Mouse (Mus musculus) stomach, embryonic 15.5 days (tissue): ENCODE measurements at regions not wholly inside any gene's neighbourhood (a gene's known extent, or its start where the extent isn't known, plus 50 kb on each side); places are given as distances from the start of the nearest gene placed in this dataset.
A peak's percentile ranks its signal among the peaks of the same experiment; 100 is the strongest.

Experiments
- ATAC-seq: fragments of 200-750 bp; cut with Nextera tagmentation; 2 replicates; pipeline ENCODE4 v1.8.0; 2017; ENCODE audit warnings: low read depth, moderate number of reproducible peaks, moderate TSS enrichment; ENCODE audit not compliant: insufficient read depth, low FRiP score
- H3K27ac ChIP-seq: fragments of 300-500 bp; sonication (generic); 2 replicates; pipeline ENCODE4 v1.5.1; 2015; ENCODE audit warnings: mild to moderate bottlenecking, inconsistent platforms
- H3K27me3 ChIP-seq: fragments of 300-500 bp; sonication (generic); replicated peaks from 2 replicates; pipeline ENCODE4 v1.6.1; 2015; ENCODE audit warnings: inconsistent platforms
- H3K36me3 ChIP-seq: fragments of 300-500 bp; sonication (generic); 2 replicates; pipeline ENCODE4 v1.6.1; 2015; ENCODE audit warnings: inconsistent platforms
- H3K4me1 ChIP-seq: fragments of 300-500 bp; sonication (generic); 2 replicates; pipeline ENCODE4 v1.6.1; 2015; ENCODE audit warnings: inconsistent platforms
- H3K4me2 ChIP-seq: fragments of 300-500 bp; sonication (generic); 2 replicates; pipeline ENCODE4 v1.6.1; 2015; ENCODE audit warnings: mild to moderate bottlenecking, inconsistent platforms
- H3K4me3 ChIP-seq: fragments of 300-500 bp; sonication (generic); replicated peaks from 2 replicates; pipeline ENCODE4 v1.5.1; 2015; ENCODE audit warnings: inconsistent platforms
- H3K9ac ChIP-seq: fragments of 300-500 bp; sonication (generic); 2 replicates; pipeline ENCODE4 v1.6.1; 2015; ENCODE audit warnings: inconsistent platforms
- H3K9me3 ChIP-seq: fragments of 300-500 bp; sonication (generic); 2 replicates; pipeline ENCODE4 v1.6.1; 2016; ENCODE audit warnings: inconsistent platforms
- WGBS: fragments of 180-500 bp; shearing (Covaris S2); methylation state at CpG from one replicate; pipeline ENCODE4 v1.1.7; 2015; 5-methylcytosine and 5-hydroxymethylcytosine counted together

GRCm38 (mm10) chr8:35942515-35942914 is 176.9 kb downstream of the Gm19410 start:
- no peak for ATAC-seq
- H3K4me2 ChIP-seq: no peak overlapping the region
- WGBS: 86% methylated on average over 6 of the region's 6 CpGs

GRCm38 (mm10) chr8:35943686-35944085 is 178.1 kb downstream of the Gm19410 start:
- Histone ChIP-seq H3K4me1 (peaks cover 10% of the 10 kb centered on the region; the same call in 1 of the 2 replicates), H3K36me3 (no peaks in the 10 kb centered on the region), H3K9ac (no peak overlapping the region), H3K27ac (no peak overlapping the region), H3K9me3 (no peaks in the 10 kb centered on the region), H3K4me3 (no peak overlapping the region), H3K27me3 (no peaks in the 10 kb centered on the region), H3K4me2 (no peak overlapping the region)
- 42% methylated on average over 3 of the region's 3 CpGs for WGBS
- ATAC-seq: no peak

More at GRCm38 (mm10) chr8:35942515-35942914, 176.9 kb downstream of the Gm19410 start:
- H3K9ac ChIP-seq: no peak overlapping the region
- H3K36me3 ChIP-seq: no peaks in the 10 kb centered on the region
- no peak overlapping the region for H3K4me3 ChIP-seq
- no peak overlapping the region for H3K27ac ChIP-seq
- no peaks in the 10 kb centered on the region for H3K27me3 ChIP-seq
- peaks cover 5% of the 10 kb centered on the region; the same call in 1 of the 2 replicates for H3K4me1 ChIP-seq
- no peaks in the 10 kb centered on the region for H3K9me3 ChIP-seq

- H3K4me3 ChIP-seq: no peak overlapping the region
- no peak overlapping the region for H3K4me2 ChIP-seq
- no peaks in the 10 kb centered on the region for H3K27me3 ChIP-seq
- no peak overlapping the region for H3K27ac ChIP-seq
- no peaks in the 10 kb centered on the region for H3K9me3 ChIP-seq
- no peak for ATAC-seq
- H3K36me3 ChIP-seq: no peaks in the 10 kb centered on the region
- WGBS: 75% methylated on average over 4 of the region's 4 CpGs
- H3K4me1 ChIP-seq: peaks cover 15% of the 10 kb centered on the region; the same call in 1 of the 2 replicates
- H3K9ac ChIP-seq: no peak overlapping the region
Observed at GRCm38 (mm10) chr8:35944461-35944860, 178.9 kb downstream of the Gm19410 start.

- ATAC-seq: peak; percentile 69; the same call in 1 of the 2 replicates
- Histone ChIP-seq H3K9me3 (no peaks in the 10 kb centered on the region), H3K4me2 (no peak overlapping the region), H3K36me3 (no peaks in the 10 kb centered on the region), H3K27ac (0 out of 2 replicates have a peak overlapping the region, but pooled peaks have one; percentile 41), H3K4me1 (peaks cover 15% of the 10 kb centered on the region; the same call in 1 of the 2 replicates), H3K9ac (no peak overlapping the region), H3K4me3 (no peak overlapping the region), H3K27me3 (no peaks in the 10 kb centered on the region)
- WGBS: 24% methylated on average over 1 of the region's 1 CpGs
Observed at GRCm38 (mm10) chr8:35946539-35946940, 180.9 kb downstream of the Gm19410 start.

- Histone ChIP-seq H3K4me1 (peaks cover 15% of the 10 kb centered on the region; the same call in 1 of the 2 replicates), H3K4me3 (no peak overlapping the region), H3K9me3 (no peaks in the 10 kb centered on the region), H3K9ac (no peak overlapping the region), H3K27ac (no peak overlapping the region), H3K4me2 (no peak overlapping the region), H3K27me3 (no peaks in the 10 kb centered on the region), H3K36me3 (no peaks in the 10 kb centered on the region)
- ATAC-seq: no peak
- 47% methylated on average over 2 of the region's 2 CpGs for WGBS
Observed at GRCm38 (mm10) chr8:35948146-35948545, 182.6 kb downstream of the Gm19410 start.

GRCm38 (mm10) chr8:35948751-35949183 is 183.2 kb downstream of the Gm19410 start:
- H3K4me1 ChIP-seq: peaks cover 15% of the 10 kb centered on the region; the same call in 1 of the 2 replicates
- H3K4me2 ChIP-seq: no peak overlapping the region
- no peaks in the 10 kb centered on the region for H3K9me3 ChIP-seq
- no peak overlapping the region for H3K27ac ChIP-seq
- no peak overlapping the region for H3K4me3 ChIP-seq
- WGBS: 17% methylated on average over 9 of the region's 9 CpGs
- 0 out of 2 replicates have a peak, but pooled peaks have one; percentile 27 for ATAC-seq
- no peaks in the 10 kb centered on the region for H3K36me3 ChIP-seq
- H3K9ac ChIP-seq: no peak overlapping the region
- no peaks in the 10 kb centered on the region for H3K27me3 ChIP-seq

GRCm38 (mm10) chr8:35955506-35955905 is 189.9 kb downstream of the Gm19410 start:
- Histone ChIP-seq H3K36me3 (no peaks in the 10 kb centered on the region), H3K4me1 (no peaks in the 10 kb centered on the region), H3K27ac (no peak overlapping the region), H3K9ac (no peak overlapping the region), H3K4me3 (no peak overlapping the region), H3K4me2 (no peak overlapping the region), H3K27me3 (no peaks in the 10 kb centered on the region), H3K9me3 (no peaks in the 10 kb centered on the region)
- 88% methylated on average over 2 of the region's 2 CpGs for WGBS
- ATAC-seq: no peak

GRCm38 (mm10) chr8:35956319-35956718 is 190.7 kb downstream of the Gm19410 start:
- Histone ChIP-seq H3K36me3 (no peaks in the 10 kb centered on the region), H3K27me3 (no peaks in the 10 kb centered on the region), H3K27ac (no peak overlapping the region), H3K4me2 (no peak overlapping the region), H3K9me3 (no peaks in the 10 kb centered on the region), H3K4me3 (no peak overlapping the region), H3K9ac (no peak overlapping the region), H3K4me1 (no peaks in the 10 kb centered on the region)
- ATAC-seq: no peak
- 79% methylated on average over 2 of the region's 2 CpGs for WGBS

GRCm38 (mm10) chr8:35959201-35959600 is 193.6 kb downstream of the Gm19410 start:
- no peak overlapping the region for H3K4me2 ChIP-seq
- no peak overlapping the region for H3K4me3 ChIP-seq
- no peak overlapping the region for H3K27ac ChIP-seq
- no peaks in the 10 kb centered on the region for H3K4me1 ChIP-seq
- no peaks in the 10 kb centered on the region for H3K27me3 ChIP-seq
- no peak overlapping the region for H3K9ac ChIP-seq
- H3K9me3 ChIP-seq: no peaks in the 10 kb centered on the region
- 57% methylated on average over 4 of the region's 4 CpGs for WGBS
- no peak for ATAC-seq
- no peaks in the 10 kb centered on the region for H3K36me3 ChIP-seq

- Histone ChIP-seq H3K4me2 (no peak overlapping the region), H3K4me3 (no peak overlapping the region), H3K9me3 (no peaks in the 10 kb centered on the region), H3K4me1 (no peaks in the 10 kb centered on the region), H3K27me3 (no peaks in the 10 kb centered on the region), H3K36me3 (no peaks in the 10 kb centered on the region), H3K27ac (no peak overlapping the region), H3K9ac (no peak overlapping the region)
- ATAC-seq: no peak
- 60% methylated on average over 9 of the region's 9 CpGs for WGBS
Observed at GRCm38 (mm10) chr8:35960867-35961614, 195.5 kb downstream of the Gm19410 start.

- 71% methylated on average over 20 of the region's 20 CpGs for WGBS
- no peaks in the 10 kb centered on the region for H3K9me3 ChIP-seq
- H3K4me2 ChIP-seq: no peak overlapping the region
- no peaks in the 10 kb centered on the region for H3K27me3 ChIP-seq
- H3K4me3 ChIP-seq: no peak overlapping the region
- H3K36me3 ChIP-seq: no peaks in the 10 kb centered on the region
- no peak overlapping the region for H3K9ac ChIP-seq
- no peak overlapping the region for H3K27ac ChIP-seq
- ATAC-seq: no peak
- no peaks in the 10 kb centered on the region for H3K4me1 ChIP-seq
Observed at GRCm38 (mm10) chr8:35961615-35962220, 196.1 kb downstream of the Gm19410 start.

- ATAC-seq: no peak
- H3K36me3 ChIP-seq: no peaks in the 10 kb centered on the region
- H3K9me3 ChIP-seq: no peaks in the 10 kb centered on the region
- H3K4me3 ChIP-seq: no peak overlapping the region
- no peaks in the 10 kb centered on the region for H3K27me3 ChIP-seq
- H3K9ac ChIP-seq: no peak overlapping the region
- H3K4me1 ChIP-seq: no peaks in the 10 kb centered on the region
- H3K27ac ChIP-seq: no peak overlapping the region
- 42% methylated on average over 1 of the region's 1 CpGs for WGBS
- H3K4me2 ChIP-seq: no peak overlapping the region
Observed at GRCm38 (mm10) chr8:35964932-35965331, 199.3 kb downstream of the Gm19410 start.
